Mouse (Mus musculus) myocyte (in vitro differentiated cells): ENCODE measurements around the gene Lrit2. TPM values are rescaled to one million over a fixed set of nuclear protein-coding genes. Genes with fewer than 3 reads are reported as not detected.

Experiments used
- H3K27me3 ChIP-seq: one replicate; pipeline ENCODE4 v1.6.1; 2011; ENCODE audit not compliant: control insufficient read depth, insufficient read depth, insufficient read length
- H3K36me3 ChIP-seq: one replicate; pipeline ENCODE4 v1.6.1; 2011; ENCODE audit not compliant: control insufficient read depth, insufficient read depth
- H3K4me2 ChIP-seq: one replicate; pipeline ENCODE4 v1.6.1; 2011; ENCODE audit warnings: low read depth, control low read depth
- H3K4me3 ChIP-seq: one replicate; pipeline ENCODE4 v1.5.1; 2011; ENCODE audit warnings: mild to moderate bottlenecking, control low read depth, moderate library complexity
- H3K79me2 ChIP-seq: one replicate; pipeline ENCODE4 v1.6.1; 2011; ENCODE audit not compliant: control insufficient read depth, insufficient read depth
- H3ac ChIP-seq: one replicate; pipeline ENCODE4 v1.6.1; 2011; ENCODE audit not compliant: control insufficient read depth, insufficient read length
- CEBPB ChIP-seq: IDR thresholded peaks from 2 replicates; pipeline ENCODE4 v1.6.1; 2011; ENCODE audit warnings: mild to moderate bottlenecking, moderate library complexity; ENCODE audit not compliant: poor library complexity, insufficient read depth, severe bottlenecking
- E2F4 ChIP-seq: IDR thresholded peaks from one replicate; pipeline ENCODE4 v1.6.1; 2011; ENCODE audit warnings: mild to moderate bottlenecking, control low read depth, moderate library complexity; ENCODE audit not compliant: insufficient read depth
- MAX ChIP-seq: IDR thresholded peaks from one replicate; pipeline ENCODE4 v1.6.1; 2011; ENCODE audit warnings: low read depth, mild to moderate bottlenecking, control low read depth
- MYOD1 ChIP-seq, 3 experiments: IDR thresholded peaks; one replicate each; pipeline ENCODE4 v1.6.1; 2011; ENCODE audit warnings: control low read depth in 2 of 3, low read depth in 2 of 3, mild to moderate bottlenecking in 2 of 3, moderate library complexity in 1 of 3; ENCODE audit not compliant: insufficient read length in 2 of 3, control insufficient read depth in 1 of 3
- MYOG ChIP-seq, 3 experiments: IDR thresholded peaks; one replicate each; pipeline ENCODE4 v1.6.1; 2011; ENCODE audit warnings: control low read depth in 2 of 3, low read depth in 2 of 3, mild to moderate bottlenecking in 2 of 3; ENCODE audit not compliant: insufficient read length in 2 of 3, control insufficient read depth in 1 of 3, insufficient read depth in 1 of 3
- POLR2A ChIP-seq: IDR thresholded peaks from one replicate; pipeline ENCODE4 v1.6.1; 2011; ENCODE audit warnings: low read depth, mild to moderate bottlenecking, control low read depth, moderate library complexity; ENCODE audit not compliant: insufficient read length
- POLR2AphosphoS2 ChIP-seq: IDR thresholded peaks from one replicate; pipeline ENCODE4 v1.6.1; 2011; ENCODE audit warnings: low read depth, control low read depth; ENCODE audit not compliant: insufficient read length
- REST ChIP-seq: IDR thresholded peaks from one replicate; pipeline ENCODE4 v1.6.1; 2011; ENCODE audit warnings: mild to moderate bottlenecking, control low read depth, moderate library complexity; ENCODE audit not compliant: insufficient read depth, insufficient read length
- SRF ChIP-seq: IDR thresholded peaks from one replicate; pipeline ENCODE4 v1.6.1; 2011; ENCODE audit warnings: low read depth; ENCODE audit not compliant: control insufficient read depth, insufficient read length
- TCF12 ChIP-seq: IDR thresholded peaks from one replicate; pipeline ENCODE4 v1.6.1; 2011; ENCODE audit warnings: mild to moderate bottlenecking, control low read depth; ENCODE audit not compliant: poor library complexity, insufficient read depth, severe bottlenecking
- TCF3 ChIP-seq: IDR thresholded peaks from one replicate; pipeline ENCODE4 v1.6.1; 2011; ENCODE audit warnings: low read depth, control low read depth; ENCODE audit not compliant: insufficient read length
- USF1 ChIP-seq: IDR thresholded peaks from one replicate; pipeline ENCODE4 v1.6.1; 2011; ENCODE audit warnings: low read depth, mild to moderate bottlenecking, control low read depth, moderate library complexity
- polyA plus RNA-seq: library from polyadenylated mRNA; unstranded; fragments of >200 nt; fragmentation: generic; extraction: Trizol; gene quantifications from one replicate; pipeline ENCODE4 v1.2.1, GENCODE M21; 2012; ENCODE audit warnings: missing spikeins

Gene Lrit2
- polyA plus RNA-seq, 1 experiment = not detected

DNA sequence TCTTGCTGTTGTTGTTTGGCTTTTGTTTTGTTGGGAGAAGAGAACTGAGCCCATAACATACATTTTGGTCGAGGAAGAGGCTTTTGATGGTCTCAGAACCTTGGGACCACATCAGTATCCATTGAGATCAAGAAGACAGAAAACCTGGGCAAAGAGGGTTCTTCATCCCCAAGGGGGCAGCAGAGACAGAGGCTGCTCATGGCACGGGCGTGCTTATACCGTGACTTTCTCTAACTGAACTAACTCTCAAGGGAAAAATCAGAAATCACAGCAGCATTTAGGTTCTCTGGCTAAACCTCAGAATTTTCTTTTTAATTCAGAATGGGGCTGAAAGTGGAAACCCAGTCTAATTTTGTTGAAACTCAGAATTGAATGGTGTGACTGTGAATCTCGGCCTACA is 33.3 kb upstream of the Lrit2 start:
- Histone ChIP-seq H3ac (no peak overlapping the region), H3K79me2 (no peaks in the 10 kb centered on the region), H3K4me3 (no peak overlapping the region), H3K27me3 (peaks cover 9% of the 10 kb centered on the region), H3K36me3 (no peaks in the 10 kb centered on the region), H3K4me2 (no peak overlapping the region)
- TF ChIP-seq POLR2A = no peak
- no peak for TF ChIP-seq REST
- no peak for TF ChIP-seq POLR2AphosphoS2
- TF ChIP-seq MAX = no peak
- TF ChIP-seq MYOG (IDR thresholded peaks at IDR 0.05; ENCODE audit: control insufficient read depth in 1 of 3, insufficient read depth in 1 of 3, insufficient read length in 2 of 3, low read depth in 2 of 3) = no peak
- TF ChIP-seq USF1 = no peak
- TF ChIP-seq CEBPB = no peak
- no peak for TF ChIP-seq MYOD1 (IDR thresholded peaks at IDR 0.05; ENCODE audit: control insufficient read depth in 1 of 3, insufficient read length in 2 of 3, low read depth in 2 of 3)
- no peak for TF ChIP-seq E2F4
- no peak for TF ChIP-seq TCF12
- no peak for TF ChIP-seq TCF3
- TF ChIP-seq SRF = no peak

DNA sequence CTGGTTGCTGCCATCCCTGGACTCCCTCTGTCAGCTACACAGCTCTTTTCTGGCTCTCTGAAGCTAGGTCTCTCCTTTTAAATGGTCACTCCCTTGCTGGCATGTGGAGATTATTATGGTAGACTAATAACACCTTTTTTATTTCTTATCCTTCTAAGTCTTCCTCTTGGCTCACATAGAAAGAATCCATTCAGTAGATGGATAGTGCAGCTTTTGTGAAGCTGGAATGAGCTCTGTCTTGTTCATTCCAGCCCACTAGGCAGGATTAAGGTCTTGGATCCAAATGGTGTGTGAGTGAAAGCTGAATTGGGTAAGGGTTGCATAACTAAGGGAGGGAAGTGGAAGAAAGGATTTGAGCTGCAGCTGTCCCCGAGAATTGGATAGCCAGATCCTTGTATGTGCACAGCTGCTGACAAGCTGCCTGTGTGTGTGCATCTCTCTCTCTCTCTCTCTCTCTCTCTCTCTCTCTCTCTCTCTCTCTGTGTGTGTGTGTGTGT is 18.8 kb upstream of the Lrit2 start, which contains the start of gene Rgr:
Gene Rgr, minus strand, starts transcription at position 51 of the 497 bp plus-strand sequence.
- Histone ChIP-seq H3K36me3 (no peaks in the 10 kb centered on the region), H3K27me3 (no peaks in the 10 kb centered on the region), H3K4me2 (no peak within 1 kb of the TSS), H3K4me3 (no peak within 1 kb of the TSS), H3ac (no peak within 1 kb of the TSS), H3K79me2 (no peaks in the 10 kb centered on the region)
- TF ChIP-seq MYOG (IDR thresholded peaks at IDR 0.05; ENCODE audit: control insufficient read depth in 1 of 3, insufficient read depth in 1 of 3, insufficient read length in 2 of 3, low read depth in 2 of 3) (no peak), MYOD1 (IDR thresholded peaks at IDR 0.05; ENCODE audit: control insufficient read depth in 1 of 3, insufficient read length in 2 of 3, low read depth in 2 of 3) (peak in 2 of 3 experiments; percentile 18 to 34)

DNA sequence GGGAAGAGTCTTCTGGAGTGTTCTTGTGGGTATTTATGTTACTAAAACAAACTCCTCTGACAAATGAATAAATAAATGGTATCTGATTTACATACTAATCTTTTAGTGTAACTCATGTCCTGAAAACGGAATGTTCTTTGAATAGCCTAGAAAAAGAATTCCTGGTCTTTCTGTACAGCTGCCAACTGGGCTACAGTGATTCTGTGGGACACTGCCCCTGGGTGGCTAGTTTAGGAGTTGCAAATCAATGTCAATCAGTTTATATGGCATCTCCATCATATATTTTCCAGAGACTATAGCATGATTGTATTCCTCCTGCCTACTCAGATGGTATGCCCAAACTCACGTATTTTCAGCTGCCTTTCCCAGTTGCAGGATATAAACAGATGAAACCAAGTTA is 2.9 kb upstream of the Lrit2 start:
- no peak overlapping the region for H3ac ChIP-seq
- H3K79me2 ChIP-seq = no peaks in the 10 kb centered on the region
- H3K4me3 ChIP-seq = no peak overlapping the region
- TF ChIP-seq REST (no peak), E2F4 (no peak), USF1 (no peak), TCF12 (no peak), POLR2AphosphoS2 (no peak), TCF3 (no peak), MYOD1 (IDR thresholded peaks at IDR 0.05; ENCODE audit: control insufficient read depth in 1 of 3, insufficient read length in 2 of 3, low read depth in 2 of 3) (no peak), SRF (no peak), MAX (no peak), CEBPB (no peak), POLR2A (no peak), MYOG (IDR thresholded peaks at IDR 0.05; ENCODE audit: control insufficient read depth in 1 of 3, insufficient read depth in 1 of 3, insufficient read length in 2 of 3, low read depth in 2 of 3) (no peak)
- no peak overlapping the region for H3K4me2 ChIP-seq
- no peaks in the 10 kb centered on the region for H3K36me3 ChIP-seq
- H3K27me3 ChIP-seq = peaks cover 6% of the 10 kb centered on the region

DNA sequence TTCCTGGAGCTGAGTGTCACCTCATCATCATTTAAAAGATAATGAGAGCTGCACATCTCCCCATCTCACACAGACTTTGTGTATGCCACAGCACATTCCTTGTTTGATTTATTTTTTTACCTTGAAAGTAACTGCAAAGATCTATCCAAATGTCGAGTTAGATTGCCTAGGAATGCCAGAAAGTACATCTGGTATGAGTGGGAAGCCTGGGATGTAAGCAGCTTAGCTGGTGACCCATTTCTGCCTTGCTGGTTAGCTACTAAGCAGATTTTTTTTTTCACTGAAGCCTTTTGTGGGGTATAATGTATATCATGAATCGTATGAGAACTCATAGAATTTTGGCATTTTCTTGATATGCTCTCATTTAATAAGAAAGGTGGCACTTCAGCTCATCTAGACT is 1.1 kb upstream of the Lrit2 start:
- Histone ChIP-seq H3K27me3 (peaks cover 6% of the 10 kb centered on the region), H3K36me3 (no peaks in the 10 kb centered on the region), H3K4me3 (no peak overlapping the region), H3K4me2 (no peak overlapping the region), H3K79me2 (no peaks in the 10 kb centered on the region), H3ac (no peak overlapping the region)
- TF ChIP-seq MYOD1 (IDR thresholded peaks at IDR 0.05; ENCODE audit: control insufficient read depth in 1 of 3, insufficient read length in 2 of 3, low read depth in 2 of 3) (no peak), E2F4 (no peak), TCF3 (no peak), MAX (no peak), SRF (no peak), REST (no peak), POLR2AphosphoS2 (no peak), USF1 (no peak), TCF12 (no peak), POLR2A (no peak)

DNA sequence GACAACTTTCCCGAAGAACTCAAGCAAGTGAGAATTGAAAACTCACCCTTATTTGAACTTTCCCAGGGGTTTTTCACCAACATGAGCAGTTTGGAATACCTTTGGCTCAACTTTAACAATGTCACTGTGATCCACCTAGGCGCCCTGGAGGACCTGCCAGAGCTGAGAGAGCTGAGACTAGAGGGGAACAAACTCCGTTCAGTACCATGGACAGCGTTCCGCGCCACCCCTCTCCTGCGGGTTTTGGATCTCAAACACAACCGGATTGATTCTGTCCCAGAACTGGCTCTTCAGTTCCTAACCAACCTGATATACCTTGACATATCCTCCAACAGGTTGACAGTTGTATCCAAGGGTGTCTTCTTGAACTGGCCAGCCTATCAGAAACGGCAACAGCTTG is 787 bp downstream of the Lrit2 start:
- Histone ChIP-seq H3K36me3 (no peaks in the 10 kb centered on the region), H3K4me3 (no peak overlapping the region), H3K79me2 (no peaks in the 10 kb centered on the region), H3K27me3 (no peaks in the 10 kb centered on the region), H3K4me2 (no peak overlapping the region), H3ac (no peak overlapping the region)
- TF ChIP-seq REST (peak; percentile 93), USF1 (no peak)
